Mouse (Mus musculus) CD4-positive, CD25-positive, alpha-beta regulatory T cell, adult 4 months (primary cell): Measurements from ENCODE around the gene Xpc. TPM values are rescaled to one million over a fixed set of nuclear protein-coding genes. Genes with fewer than 3 reads are reported as not detected.

Source experiments
- ATAC-seq: one replicate; pipeline ENCODE4 v1.8.0; 2017
- polyA plus RNA-seq, 2 experiments: library from polyadenylated mRNA; unstranded; fragments of 100-300 nt; shearing (Covaris generic); gene quantifications; one replicate each; pipeline ENCODE4 v1.2.1; 2017

Xpc gene
- polyA plus RNA-seq, 2 experiments from 2014 or later: 13.4 to 18.2 TPM

- no peak for ATAC-seq
Measured at GRCm38 (mm10) chr6:91522816-91523215, 7.1 kb upstream of the Xpc start.

- no peak for ATAC-seq
Measured at GRCm38 (mm10) chr6:91518454-91519020, 2.8 kb upstream of the Xpc start.

DNA sequence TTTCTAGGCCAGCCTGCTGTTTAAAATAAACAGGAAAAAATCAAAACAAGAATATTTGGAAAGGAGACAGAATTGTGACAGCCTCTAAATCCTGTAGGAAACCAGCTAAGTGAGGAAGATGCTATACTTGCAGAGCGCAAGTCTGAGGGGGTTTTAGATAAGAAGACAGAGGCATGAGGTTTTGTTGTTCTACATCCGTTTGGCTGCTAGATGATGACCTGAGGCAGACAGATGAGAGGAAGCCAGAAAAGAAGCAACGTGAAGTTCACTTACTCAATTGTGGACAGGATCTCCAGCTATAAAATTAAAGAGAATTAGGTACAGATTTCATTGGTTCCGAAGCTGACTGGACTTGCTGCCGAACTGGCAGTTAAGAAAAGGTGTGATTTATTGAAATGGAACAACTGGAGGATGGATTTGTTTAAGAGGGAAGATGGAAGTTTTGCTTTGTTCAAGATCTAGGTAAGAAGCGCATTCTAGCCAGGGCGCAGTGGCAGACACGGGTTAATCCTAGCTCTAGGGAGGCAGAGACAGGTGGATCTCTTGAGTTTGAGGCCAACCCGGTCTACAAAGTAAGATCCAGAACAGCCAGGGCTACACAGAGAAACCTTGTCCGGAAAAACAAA lies 838 bp downstream of the Xpc start:
- ATAC-seq: peak; percentile 9

- ATAC-seq: no peak
Measured at GRCm38 (mm10) chr6:91514135-91514534, 1.6 kb downstream of the Xpc start.

GRCm38 (mm10) chr6:91510211-91510610 lies 5.5 kb downstream of the Xpc start:
- no peak for ATAC-seq

DNA sequence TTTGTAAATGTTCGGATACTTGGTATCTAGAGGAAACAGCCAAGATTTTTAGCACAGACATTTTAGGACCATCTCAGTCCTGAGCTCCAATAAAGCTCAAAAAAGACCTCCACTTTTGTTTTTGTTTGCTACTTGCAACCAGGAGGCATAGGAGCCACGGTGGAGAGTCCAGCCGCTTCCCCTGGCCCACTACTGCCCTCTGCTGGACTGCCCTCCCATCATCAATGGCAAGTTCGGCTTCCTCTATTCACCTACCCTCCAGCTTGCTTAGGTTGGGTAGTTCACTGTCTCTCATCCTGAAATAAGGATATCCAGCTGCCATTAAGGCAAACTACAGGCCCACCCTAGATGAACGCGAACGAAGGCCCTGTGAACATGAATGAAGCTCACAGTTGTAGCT lies 6.4 kb downstream of the Xpc start:
- peak; percentile 61 for ATAC-seq

- ATAC-seq: no peak
Measured at GRCm38 (mm10) chr6:91508041-91508440, 7.6 kb downstream of the Xpc start.

GRCm38 (mm10) chr6:91506036-91506435 lies 9.7 kb downstream of the Xpc start:
- ATAC-seq: peak; percentile 79

- no peak for ATAC-seq
Measured at GRCm38 (mm10) chr6:91503302-91503701, 12.4 kb downstream of the Xpc start.

GRCm38 (mm10) chr6:91494526-91494925 lies 21.2 kb downstream of the Xpc start:
- no peak for ATAC-seq

GRCm38 (mm10) chr6:91493053-91493452 lies 22.6 kb downstream of the Xpc start:
- ATAC-seq: no peak

GRCm38 (mm10) chr6:91491004-91491403 lies 24.7 kb downstream of the Xpc start:
- ATAC-seq: no peak

DNA sequence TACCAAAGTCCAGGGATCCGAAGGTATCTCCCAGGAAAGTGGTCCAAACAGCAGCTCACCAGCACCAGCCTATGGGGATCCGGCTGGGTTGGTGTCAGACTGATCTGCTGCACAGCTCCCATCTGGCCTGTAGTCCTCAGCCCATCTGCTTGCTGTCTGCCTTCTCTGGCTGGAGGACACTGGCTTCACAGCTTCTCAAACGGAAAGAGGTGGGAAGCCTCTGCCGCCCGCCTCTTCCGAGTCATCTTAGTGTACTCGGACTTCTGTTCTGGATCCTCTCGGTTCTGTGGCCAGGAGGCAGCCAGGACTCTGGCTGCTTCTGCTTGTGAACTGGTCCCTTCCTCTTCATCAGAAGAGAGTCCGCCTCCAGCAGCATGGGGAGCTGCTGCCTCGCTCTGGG lies 25.8 kb downstream of the Xpc start:
- no peak for ATAC-seq

- peak; percentile 57 for ATAC-seq
Measured at GRCm38 (mm10) chr6:91488496-91489212, 27.0 kb downstream of the Xpc start.

- no peak for ATAC-seq
Measured at GRCm38 (mm10) chr6:91486736-91487453, 28.8 kb downstream of the Xpc start.

DNA sequence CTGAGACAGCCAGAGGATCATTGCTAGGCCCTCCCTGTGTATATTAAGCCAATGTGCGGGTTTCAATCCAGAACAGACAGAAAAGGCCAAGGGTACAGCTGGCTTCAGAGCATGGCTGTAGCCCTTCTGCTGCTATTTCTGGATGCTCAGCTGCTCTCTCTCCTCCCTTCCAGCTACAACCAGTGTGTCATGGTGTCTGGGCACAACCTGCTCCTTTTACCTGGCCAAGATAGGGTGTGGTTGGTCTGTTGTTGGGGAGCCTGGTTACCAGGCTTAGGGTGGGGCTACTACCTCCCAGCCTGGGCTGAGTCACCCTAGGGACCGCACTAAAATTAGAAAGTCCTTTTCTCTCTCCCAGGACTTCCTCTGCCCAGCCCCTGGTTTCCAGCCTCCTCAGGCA lies 32.3 kb downstream of the Xpc start:
- ATAC-seq: no peak

DNA sequence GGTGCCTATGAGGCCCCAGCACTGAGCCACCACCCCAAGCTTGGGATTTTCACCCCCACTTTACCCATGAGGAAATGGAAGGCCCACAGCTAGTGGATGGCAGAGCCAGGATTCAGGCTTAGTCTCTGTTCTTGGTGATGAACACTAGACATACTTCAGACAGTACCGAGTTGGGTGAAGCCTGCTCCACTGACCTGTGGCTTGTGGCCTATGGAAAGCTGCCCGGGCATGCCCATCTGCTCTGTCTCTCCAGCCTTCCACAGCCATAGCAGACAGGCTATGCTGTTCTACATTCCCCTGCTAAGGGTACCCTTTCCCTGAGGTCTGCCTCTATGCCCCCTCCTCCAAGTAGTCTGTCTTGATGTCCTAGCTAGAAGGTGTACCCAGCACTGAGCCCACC lies 39.1 kb downstream of the Xpc start:
- ATAC-seq: no peak

- ATAC-seq: no peak
Measured at GRCm38 (mm10) chr6:91474441-91475190, 41.1 kb downstream of the Xpc start.

- ATAC-seq: peak; percentile 13
Measured at GRCm38 (mm10) chr6:91473805-91474440, 41.8 kb downstream of the Xpc start.

GRCm38 (mm10) chr6:91472868-91473804 lies 42.6 kb downstream of the Xpc start, which contains the start of the genes Chchd4 and Tmem43:
Gene Chchd4, minus strand, starts transcription at chr6:91473546.
Gene Tmem43, plus strand, starts transcription at chr6:91473703.
- peak; percentile 95 for ATAC-seq

GRCm38 (mm10) chr6:91472319-91472718 lies 43.4 kb downstream of the Xpc start:
- ATAC-seq: no peak
